27 mouse cellular contexts compared by ENCODE assay signal in genomic region chr13:3831546-3831945, GRCm38 (mm10). TPM values are rescaled to one million over a fixed set of nuclear protein-coding genes. Genes with fewer than 3 reads are reported as not detected.
DNase-seq lines count a peak whose midpoint lies in the region; ATAC-seq and TF ChIP-seq lines count a peak whose summit lies in the region.
"Had no signal": no experiment of that assay in that cellular context is flagged by ENCODE, and none has a peak within 500 bp of the region (broad histone marks: within the 10 kb centered on the region; RNA-seq: fewer than 3 reads in every experiment).

No protein-coding gene starts in this region.

- WGBS in embryonic facial prominence, embryonic 14.5 days = 69% methylated on average over 5 of the region's 5 CpGs
- WGBS in embryonic facial prominence, embryonic 10.5 days = 84% methylated on average over 5 of the region's 5 CpGs
- 55% methylated on average over 5 of the region's 5 CpGs for WGBS in lung, embryonic 14.5 days
- 66% methylated on average over 5 of the region's 5 CpGs for WGBS in lung, adult 2 months
- WGBS in embryonic facial prominence, embryonic 15.5 days = 62% methylated on average over 5 of the region's 5 CpGs
- WGBS in stomach, embryonic 15.5 days = 67% methylated on average over 5 of the region's 5 CpGs

- H3K9ac ChIP-seq in embryonic facial prominence, embryonic 14.5 days (ENCODE audit: low read depth, low read length) = no peak overlapping the region
- no peak overlapping the region for H3K9ac ChIP-seq in lung, embryonic 14.5 days
- H3K9ac ChIP-seq in embryonic facial prominence, embryonic 15.5 days = no peak overlapping the region
- H3K9ac ChIP-seq in stomach, embryonic 15.5 days = no peak overlapping the region
- H3K9ac ChIP-seq: forebrain, postnatal 0 days; heart, embryonic 13.5 days; liver, embryonic 12.5 days; neural tube, embryonic 13.5 days had no signal

- no peak overlapping the region for H3K4me2 ChIP-seq in embryonic facial prominence, embryonic 14.5 days (ENCODE audit: low read depth, low read length)
- no peak overlapping the region for H3K4me2 ChIP-seq in lung, embryonic 14.5 days
- no peak overlapping the region for H3K4me2 ChIP-seq in embryonic facial prominence, embryonic 15.5 days (replicated peaks)
- H3K4me2 ChIP-seq in stomach, embryonic 15.5 days = no peak overlapping the region
- H3K4me2 ChIP-seq: heart, embryonic 13.5 days; liver, embryonic 12.5 days; neural tube, embryonic 13.5 days had no signal

- H3K4me1 ChIP-seq in embryonic facial prominence, embryonic 14.5 days (ENCODE audit: control insufficient read depth, insufficient read depth, low read length) = no peaks in the 10 kb centered on the region
- H3K4me1 ChIP-seq in embryonic facial prominence, embryonic 10.5 days = no peaks in the 10 kb centered on the region
- no peaks in the 10 kb centered on the region for H3K4me1 ChIP-seq in lung, embryonic 14.5 days (ENCODE audit: insufficient read depth)
- H3K4me1 ChIP-seq in lung, adult 2 months (ENCODE audit: control insufficient read depth, insufficient read depth, low read length) = no peaks in the 10 kb centered on the region; the same call in 1 of the 2 replicates
- H3K4me1 ChIP-seq in embryonic facial prominence, embryonic 15.5 days = no peaks in the 10 kb centered on the region
- H3K4me1 ChIP-seq in stomach, embryonic 15.5 days = no peaks in the 10 kb centered on the region
- H3K4me1 ChIP-seq: heart, embryonic 13.5 days; liver, embryonic 12.5 days; midbrain, embryonic 10.5 days; neural tube, embryonic 13.5 days had no signal

- TF ChIP-seq CTCF in lung, embryonic 14.5 days (IDR thresholded peaks at IDR 0.05; ENCODE audit: low read depth) = no peak
- TF ChIP-seq CTCF in lung, adult 2 months (IDR thresholded peaks at IDR 0.05; ENCODE audit: insufficient read depth, low read length) = no peak

- H3K4me3 ChIP-seq in embryonic facial prominence, embryonic 14.5 days (ENCODE audit: low read depth, low read length) = no peak overlapping the region
- no peak overlapping the region for H3K4me3 ChIP-seq in embryonic facial prominence, embryonic 10.5 days
- H3K4me3 ChIP-seq in lung, embryonic 14.5 days (ENCODE audit: low read depth, low read length) = no peak overlapping the region
- no peak overlapping the region for H3K4me3 ChIP-seq in lung, adult 2 months (replicated peaks; ENCODE audit: extremely low read depth, low read depth, low read length)
- H3K4me3 ChIP-seq in embryonic facial prominence, embryonic 15.5 days (replicated peaks) = no peak overlapping the region
- H3K4me3 ChIP-seq in stomach, embryonic 15.5 days (replicated peaks) = no peak overlapping the region
- H3K4me3 ChIP-seq: heart, adult 2 months; heart, embryonic 13.5 days; liver, embryonic 12.5 days; midbrain, embryonic 10.5 days; myocyte; neural tube, embryonic 13.5 days had no signal

- DNase-seq in embryonic facial prominence, embryonic 14.5 days (ENCODE audit: low spot score) = peak; percentile 39
- no peak for DNase-seq in embryonic facial prominence, embryonic 10.5 days (ENCODE audit: low spot score)
- peak; percentile 5 for DNase-seq in lung, embryonic 14.5 days
- DNase-seq in lung, adult 2 months = no peak
- no peak for DNase-seq in right cerebral cortex, postnatal 14 days
- DNase-seq: adrenal gland, postnatal 10 days; cerebellum, adult 9-10 months; forebrain, postnatal 0 days; gastrocnemius, postnatal 25 days; heart, adult 2 months; heart, postnatal 14 days; kidney, adult 2 months; kidney, postnatal 10 days; retina, postnatal 1 day had no signal

- no peaks in the 10 kb centered on the region for H3K9me3 ChIP-seq in embryonic facial prominence, embryonic 14.5 days (ENCODE audit: control insufficient read depth, low read length)
- H3K9me3 ChIP-seq in embryonic facial prominence, embryonic 10.5 days = no peaks in the 10 kb centered on the region
- H3K9me3 ChIP-seq in lung, embryonic 14.5 days (ENCODE audit: low read depth, low read length) = no peaks in the 10 kb centered on the region
- H3K9me3 ChIP-seq in embryonic facial prominence, embryonic 15.5 days (replicated peaks) = no peaks in the 10 kb centered on the region
- H3K9me3 ChIP-seq in stomach, embryonic 15.5 days = no peaks in the 10 kb centered on the region
- H3K9me3 ChIP-seq: heart, embryonic 13.5 days; liver, embryonic 12.5 days; midbrain, embryonic 10.5 days; neural tube, embryonic 13.5 days had no signal

- H3K27ac ChIP-seq in embryonic facial prominence, embryonic 14.5 days (replicated peaks; ENCODE audit: low read depth, low read length) = no peak overlapping the region
- no peak overlapping the region for H3K27ac ChIP-seq in embryonic facial prominence, embryonic 10.5 days (replicated peaks)
- H3K27ac ChIP-seq in lung, embryonic 14.5 days (ENCODE audit: low read depth) = peak overlapping the region; percentile 19; the same call in 1 of the 2 replicates
- H3K27ac ChIP-seq in embryonic facial prominence, embryonic 15.5 days (replicated peaks) = peak overlapping the region; percentile 59
- peak overlapping the region; percentile 48; the same call in 1 of the 2 replicates for H3K27ac ChIP-seq in stomach, embryonic 15.5 days
- H3K27ac ChIP-seq: heart, adult 2 months; heart, embryonic 13.5 days; liver, embryonic 12.5 days; midbrain, embryonic 10.5 days; neural tube, embryonic 13.5 days had no signal

- H3K27me3 ChIP-seq in embryonic facial prominence, embryonic 14.5 days (replicated peaks; ENCODE audit: control insufficient read depth, insufficient read depth, low read length) = no peaks in the 10 kb centered on the region
- H3K27me3 ChIP-seq in embryonic facial prominence, embryonic 10.5 days (replicated peaks; ENCODE audit: low read depth, poor library complexity, severe bottlenecking) = no peaks in the 10 kb centered on the region
- no peaks in the 10 kb centered on the region for H3K27me3 ChIP-seq in lung, embryonic 14.5 days (ENCODE audit: insufficient read depth, low read length)
- no peaks in the 10 kb centered on the region for H3K27me3 ChIP-seq in embryonic facial prominence, embryonic 15.5 days
- H3K27me3 ChIP-seq in stomach, embryonic 15.5 days (replicated peaks) = no peaks in the 10 kb centered on the region
- H3K27me3 ChIP-seq: heart, embryonic 13.5 days; liver, embryonic 12.5 days; neural tube, embryonic 13.5 days had no signal

- TF ChIP-seq POLR2A in lung, adult 2 months (IDR thresholded peaks at IDR 0.05; ENCODE audit: borderline replicate concordance, extremely low read depth, low read depth, low read length) = no peak

- ATAC-seq in embryonic facial prominence, embryonic 14.5 days (ENCODE audit: low read depth) = 0 out of 2 replicates have a peak, but pooled peaks have one; percentile 53
- ATAC-seq in lung, embryonic 14.5 days (ENCODE audit: insufficient read depth) = peak; percentile 38; the same call in 1 of the 2 replicates
- ATAC-seq in embryonic facial prominence, embryonic 15.5 days (ENCODE audit: insufficient number of reproducible peaks, low FRiP score, low TSS enrichment, low read depth) = no peak; the same call in 1 of the 2 replicates
- no peak for ATAC-seq in stomach, embryonic 15.5 days (ENCODE audit: insufficient read depth, low FRiP score, low read depth)
- ATAC-seq: activated CD4-positive, CD25-positive, alpha-beta regulatory T cell, adult 4 months; forebrain, postnatal 0 days; liver, embryonic 12.5 days; midbrain, embryonic 16.5 days had no signal

- H3K36me3 ChIP-seq in embryonic facial prominence, embryonic 14.5 days (ENCODE audit: control insufficient read depth, insufficient read depth, low read length) = no peaks in the 10 kb centered on the region
- no peaks in the 10 kb centered on the region for H3K36me3 ChIP-seq in embryonic facial prominence, embryonic 10.5 days (replicated peaks)
- H3K36me3 ChIP-seq in lung, embryonic 14.5 days (ENCODE audit: insufficient read depth) = no peaks in the 10 kb centered on the region
- no peaks in the 10 kb centered on the region for H3K36me3 ChIP-seq in embryonic facial prominence, embryonic 15.5 days
- H3K36me3 ChIP-seq in stomach, embryonic 15.5 days = no peaks in the 10 kb centered on the region
- H3K36me3 ChIP-seq: heart, embryonic 13.5 days; liver, embryonic 12.5 days; midbrain, embryonic 10.5 days; neural tube, embryonic 13.5 days had no signal

RNA-seq across cellular contexts. Expression of gene Calm4, which starts 6.0 kb away (rescaled TPM):
- 25.4 and 99.1 TPM in 2 replicates for polyA plus RNA-seq in embryonic facial prominence, embryonic 14.5 days (2014; fragmentation: Nextera tagmentation; extraction: Ambion mirVana)
- not detected in 2 replicates for polyA plus RNA-seq in embryonic facial prominence, embryonic 10.5 days (2016; fragmentation: Nextera tagmentation; extraction: Ambion mirVana)
- polyA plus RNA-seq in lung, embryonic 14.5 days (2014; fragmentation: Nextera tagmentation; extraction: Ambion mirVana) = not detected in 2 replicates
- polyA plus RNA-seq in lung, adult 2 months (2012; rRNA removed) = 56.0 TPM in 1 of 2 replicates, not detected in the other
- 477 and 521 TPM in 2 replicates for polyA plus RNA-seq in embryonic facial prominence, embryonic 15.5 days (2015; fragmentation: Nextera tagmentation; extraction: Ambion mirVana)
- 0.39 TPM in 1 of 2 replicates, not detected in the other for polyA plus RNA-seq in stomach, embryonic 15.5 days (2015; fragmentation: Nextera tagmentation; extraction: Ambion mirVana)
- polyA plus RNA-seq: activated CD4-positive, CD25-positive, alpha-beta regulatory T cell, adult 4 months; forebrain, embryonic 11.5 days; forebrain, postnatal 0 days; heart, adult 2 months; heart, embryonic 13.5 days; hindbrain, embryonic 11.5 days; kidney, adult 2 months; limb, embryonic 11.5 days; liver, embryonic 12.5 days; midbrain, embryonic 10.5 days; midbrain, embryonic 16.5 days; neural tube, embryonic 13.5 days; spleen, adult 2 months had no signal

RNA-seq across cellular contexts. Expression of gene Calm5, which starts 22.4 kb away (rescaled TPM):
- 0.58 and 0.74 TPM in 2 replicates for polyA plus RNA-seq in embryonic facial prominence, embryonic 14.5 days (2014; fragmentation: Nextera tagmentation; extraction: Ambion mirVana)
- not detected in 2 replicates for polyA plus RNA-seq in embryonic facial prominence, embryonic 10.5 days (2016; fragmentation: Nextera tagmentation; extraction: Ambion mirVana)
- not detected in 2 replicates for polyA plus RNA-seq in lung, embryonic 14.5 days (2014; fragmentation: Nextera tagmentation; extraction: Ambion mirVana)
- polyA plus RNA-seq in lung, adult 2 months (2012; rRNA removed) = not detected in 2 replicates
- polyA plus RNA-seq in embryonic facial prominence, embryonic 15.5 days (2015; fragmentation: Nextera tagmentation; extraction: Ambion mirVana) = 2.9 and 3.2 TPM in 2 replicates
- polyA plus RNA-seq in stomach, embryonic 15.5 days (2015; fragmentation: Nextera tagmentation; extraction: Ambion mirVana) = not detected in 2 replicates
- polyA plus RNA-seq: activated CD4-positive, CD25-positive, alpha-beta regulatory T cell, adult 4 months; forebrain, embryonic 11.5 days; forebrain, postnatal 0 days; heart, adult 2 months; heart, embryonic 13.5 days; hindbrain, embryonic 11.5 days; kidney, adult 2 months; limb, embryonic 11.5 days; liver, embryonic 12.5 days; midbrain, embryonic 10.5 days; midbrain, embryonic 16.5 days; myocyte; neural tube, embryonic 13.5 days; spleen, adult 2 months had no signal

RNA-seq across cellular contexts. Expression of gene Calml3, which starts 27.4 kb away (rescaled TPM):
- 7.1 and 10.7 TPM in 2 replicates for polyA plus RNA-seq in embryonic facial prominence, embryonic 14.5 days (2014; fragmentation: Nextera tagmentation; extraction: Ambion mirVana)
- polyA plus RNA-seq in embryonic facial prominence, embryonic 10.5 days (2016; fragmentation: Nextera tagmentation; extraction: Ambion mirVana) = not detected in 2 replicates
- 0.18 TPM in 1 of 2 replicates, not detected in the other for polyA plus RNA-seq in lung, embryonic 14.5 days (2014; fragmentation: Nextera tagmentation; extraction: Ambion mirVana)
- polyA plus RNA-seq in lung, adult 2 months (2012; rRNA removed) = 3.6 and 81.6 TPM in 2 replicates
- 31.3 and 33.6 TPM in 2 replicates for polyA plus RNA-seq in embryonic facial prominence, embryonic 15.5 days (2015; fragmentation: Nextera tagmentation; extraction: Ambion mirVana)
- 3.8 and 10.9 TPM in 2 replicates for polyA plus RNA-seq in stomach, embryonic 15.5 days (2015; fragmentation: Nextera tagmentation; extraction: Ambion mirVana)
- polyA plus RNA-seq: activated CD4-positive, CD25-positive, alpha-beta regulatory T cell, adult 4 months; forebrain, embryonic 11.5 days; forebrain, postnatal 0 days; heart, embryonic 13.5 days; hindbrain, embryonic 11.5 days; liver, embryonic 12.5 days; midbrain, embryonic 10.5 days; midbrain, embryonic 16.5 days; neural tube, embryonic 13.5 days had no signal

Comparison
In these comparisons a context has a peak if more than half of its experiments do, and no peak if none do; other contexts are left out.
1. ATAC-seq: peak in embryonic facial prominence, embryonic 14.5 days (single experiment) and lung, embryonic 14.5 days (single experiment); none in embryonic facial prominence, embryonic 15.5 days (single experiment) and stomach, embryonic 15.5 days (single experiment).
2. DNase-seq: peak in embryonic facial prominence, embryonic 14.5 days (single experiment) and lung, embryonic 14.5 days (single experiment); none in embryonic facial prominence, embryonic 10.5 days (single experiment), lung, adult 2 months (single experiment) and right cerebral cortex, postnatal 14 days (single experiment).
3. H3K27ac ChIP-seq: peak in lung, embryonic 14.5 days (single experiment), embryonic facial prominence, embryonic 15.5 days (single experiment) and stomach, embryonic 15.5 days (single experiment); none in embryonic facial prominence, embryonic 14.5 days (single experiment) and embryonic facial prominence, embryonic 10.5 days (single experiment).